Mouse (Mus musculus): ENCODE data around the gene Pogz. TPM values are rescaled to one million over a fixed set of nuclear protein-coding genes. Genes with fewer than 3 reads are reported as not detected.

Pogz gene
- 10 to 100 TPM; 27.5 to 29.2 TPM for total RNA-seq (2021)

- intact Hi-C loops (cut with DNase I), result loop anchor here (1.0 to 5.0 kb wide), 2 partner anchors 16 to 255 kb away; partner anchors contain the start of gene Snx27
- DNase-seq, result peak; percentile 97 to 98
Measured at GRCm38 (mm10) chr3:94837183-94837890, at the start of gene Pogz. TSS of gene Pogz (plus strand) at chr3:94837567.

GRCm38 (mm10) chr3:94789071-94789470 is 48.3 kb upstream of the Pogz start:
- no peak for DNase-seq
- intact Hi-C loops (cut with DNase I), result no loop called here

- intact Hi-C loops (cut with DNase I), result no loop called here
- DNase-seq, result peak in 1 of 2 experiments; percentile 19
Measured at GRCm38 (mm10) chr3:94789516-94789915, 47.9 kb upstream of the Pogz start.

GRCm38 (mm10) chr3:94792258-94792657 is 45.1 kb upstream of the Pogz start:
- intact Hi-C loops (cut with DNase I), result no loop called here
- no peak for DNase-seq

GRCm38 (mm10) chr3:94793672-94794071 is 43.7 kb upstream of the Pogz start:
- no peak for DNase-seq
- intact Hi-C loops (cut with DNase I), result no loop called here

- intact Hi-C loops (cut with DNase I), result no loop called here
Measured at GRCm38 (mm10) chr3:94794359-94794758, 43.0 kb upstream of the Pogz start.

GRCm38 (mm10) chr3:94795596-94796140 is 41.7 kb upstream of the Pogz start:
- intact Hi-C loops (cut with DNase I), result no loop called here
- no peak for DNase-seq

More at GRCm38 (mm10) chr3:94794359-94794758, 43.0 kb upstream of the Pogz start:
- DNase-seq, result no peak

- no peak for DNase-seq
- intact Hi-C loops (cut with DNase I), result no loop called here
Measured at GRCm38 (mm10) chr3:94796181-94796580, 41.2 kb upstream of the Pogz start.

GRCm38 (mm10) chr3:94804146-94804545 is 33.2 kb upstream of the Pogz start:
- intact Hi-C loops (cut with DNase I), result no loop called here
- DNase-seq, result peak; percentile 35 to 38

GRCm38 (mm10) chr3:94804976-94805375 is 32.4 kb upstream of the Pogz start:
- intact Hi-C loops (cut with DNase I), result no loop called here
- no peak for DNase-seq

- intact Hi-C loops (cut with DNase I), result no loop called here
- DNase-seq, result no peak
Measured at GRCm38 (mm10) chr3:94808296-94808695, 29.1 kb upstream of the Pogz start.

GRCm38 (mm10) chr3:94811628-94812027 is 25.7 kb upstream of the Pogz start:
- intact Hi-C loops (cut with DNase I), result loop anchor here (1.0 to 2.0 kb wide), 2 partner anchors 37 to 91 kb away; no protein-coding TSS in a partner anchor
- DNase-seq, result peak; percentile 35 to 40

- DNase-seq, result no peak
- intact Hi-C loops (cut with DNase I), result no loop called here
Measured at GRCm38 (mm10) chr3:94813651-94814050, 23.7 kb upstream of the Pogz start.

GRCm38 (mm10) chr3:94814063-94814462 is 23.3 kb upstream of the Pogz start:
- DNase-seq, result no peak
- intact Hi-C loops (cut with DNase I), result no loop called here

- intact Hi-C loops (cut with DNase I), result no loop called here
Measured at GRCm38 (mm10) chr3:94814663-94815062, 22.7 kb upstream of the Pogz start.

GRCm38 (mm10) chr3:94815603-94816002 is 21.8 kb upstream of the Pogz start:
- intact Hi-C loops (cut with DNase I), result no loop called here
- no peak for DNase-seq

More at GRCm38 (mm10) chr3:94814663-94815062, 22.7 kb upstream of the Pogz start:
- DNase-seq, result no peak

- DNase-seq, result no peak
- intact Hi-C loops (cut with DNase I), result no loop called here
Measured at GRCm38 (mm10) chr3:94817731-94818130, 19.6 kb upstream of the Pogz start.

GRCm38 (mm10) chr3:94819452-94820425 is 17.6 kb upstream of the Pogz start:
- intact Hi-C loops (cut with DNase I), result no loop called here
- DNase-seq, result no peak

- peak; percentile 56 to 75 for DNase-seq
- intact Hi-C loops (cut with DNase I), result loop anchor here (1.0 kb wide), 1 partner anchor 16 kb away; the partner anchor contains the start of gene Pogz
Measured at GRCm38 (mm10) chr3:94821008-94821638, 16.2 kb upstream of the Pogz start.

- no peak for DNase-seq
- intact Hi-C loops (cut with DNase I), result no loop called here
Measured at GRCm38 (mm10) chr3:94822082-94822481, 15.3 kb upstream of the Pogz start.

Data from heart, postnatal 10 days (tissue).